In the genomic region with DNA sequence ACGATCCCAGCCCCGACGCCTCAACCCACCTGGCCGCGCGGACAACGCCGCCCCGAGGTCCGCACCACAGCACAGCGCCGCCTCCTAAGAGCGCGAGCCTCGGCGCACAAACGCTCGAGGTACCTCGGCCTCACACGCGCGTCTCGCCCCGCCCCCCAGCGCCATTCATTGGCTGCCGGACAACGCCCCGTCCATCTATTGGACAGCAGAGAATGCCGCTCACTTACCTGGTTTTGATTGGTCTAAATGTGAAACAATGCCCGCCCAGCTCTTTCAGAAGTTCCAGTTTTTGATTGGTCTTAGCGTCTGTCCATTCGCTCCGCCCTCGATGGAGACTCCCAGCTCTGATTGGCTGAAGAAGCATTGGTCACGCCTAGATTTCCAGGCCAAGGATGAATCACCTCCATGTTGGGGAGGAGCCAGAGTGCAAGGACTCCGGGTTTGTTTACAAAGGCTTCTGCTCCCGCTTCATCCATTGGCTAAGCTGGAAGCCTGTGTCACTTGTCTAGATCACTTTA, we compare ENCODE assay signal across 7 mouse cellular contexts. TPM values are rescaled to one million over a fixed set of nuclear protein-coding genes. Genes with fewer than 3 reads are reported as not detected.
DNase-seq lines count a peak whose midpoint lies in the region; ATAC-seq lines count a peak whose summit lies in the region.

A gene (minus strand): TSS at position 136 of the 518 bp plus-strand sequence.

- no peaks in the 10 kb centered on the region for H3K9me3 ChIP-seq in intestine, embryonic 16.5 days (ENCODE audit: control insufficient read depth, low read length)
- no peaks in the 10 kb centered on the region for H3K9me3 ChIP-seq in midbrain, embryonic 11.5 days (ENCODE audit: control insufficient read depth, low read length)

- peak within 1 kb of the TSS; percentile 85 for H3K27ac ChIP-seq in intestine, embryonic 16.5 days (ENCODE audit: low read length)
- H3K27ac ChIP-seq in midbrain, embryonic 11.5 days (ENCODE audit: low read depth, low read length) = peak within 1 kb of the TSS; percentile 49

- 0 out of 2 replicates have a peak, but pooled peaks cover 3% of the 10 kb centered on the region for H3K4me1 ChIP-seq in intestine, embryonic 16.5 days (ENCODE audit: control insufficient read depth, insufficient read depth, low read length)
- H3K4me1 ChIP-seq in midbrain, embryonic 11.5 days (ENCODE audit: control insufficient read depth, insufficient read depth, low read length) = peaks cover 3% of the 10 kb centered on the region; the same call in 1 of the 2 replicates

- no peaks in the 10 kb centered on the region for H3K36me3 ChIP-seq in intestine, embryonic 16.5 days (ENCODE audit: control insufficient read depth, insufficient read depth, low read length)
- no peaks in the 10 kb centered on the region for H3K36me3 ChIP-seq in midbrain, embryonic 11.5 days (ENCODE audit: control insufficient read depth, insufficient read depth, low read length)

- peak; percentile 99 for ATAC-seq in intestine, embryonic 16.5 days
- ATAC-seq in midbrain, embryonic 11.5 days (ENCODE audit: low FRiP score) = peak; percentile 99

- peak within 1 kb of the TSS; percentile 87 for H3K9ac ChIP-seq in intestine, embryonic 16.5 days (ENCODE audit: low read depth, low read length)
- H3K9ac ChIP-seq in midbrain, embryonic 11.5 days (ENCODE audit: low read length) = peak within 1 kb of the TSS; percentile 80

- under 1% methylated on average over 37 of the region's 37 CpGs for whole genome bisulfite sequencing in intestine, embryonic 16.5 days
- WGBS in midbrain, embryonic 11.5 days = under 1% methylated on average over 28 of the region's 37 CpGs

- intact Hi-C loops in left cerebral cortex, postnatal 36 days (cut with DNase I) = no loop called here

- peak within 1 kb of the TSS; percentile 93 for H3K4me2 ChIP-seq in intestine, embryonic 16.5 days (ENCODE audit: low read depth, low read length)
- H3K4me2 ChIP-seq in midbrain, embryonic 11.5 days = peak within 1 kb of the TSS; percentile 81

- H3K27me3 ChIP-seq in intestine, embryonic 16.5 days (replicated peaks; ENCODE audit: control insufficient read depth, insufficient read depth, low read length) = no peaks in the 10 kb centered on the region
- H3K27me3 ChIP-seq in midbrain, embryonic 11.5 days (ENCODE audit: control insufficient read depth, insufficient read depth, low read length) = no peaks in the 10 kb centered on the region

- DNase-seq in adrenal gland, adult 8-10 months = peak; percentile 99
- DNase-seq in embryo, embryonic 9.5 days (ENCODE audit: extremely low spot score) = peak; percentile 97
- peak; percentile 95 to 98 for DNase-seq in gastrocnemius, postnatal 4 days (ENCODE audit: low spot score in 2 of 2)
- DNase-seq in left cerebral cortex, postnatal 36 days (ENCODE audit: low spot score in 2 of 2) = peak; percentile 96 to 99
- peak; percentile 99 for DNase-seq in midbrain, embryonic 11.5 days (ENCODE audit: low spot score, missing footprints)
- DNase-seq in skeletal muscle tissue, adult 2 months (ENCODE audit: low read depth, low spot score) = peak; percentile 99

- H3K4me3 ChIP-seq in intestine, embryonic 16.5 days (ENCODE audit: low read length) = peak within 1 kb of the TSS; percentile 72
- H3K4me3 ChIP-seq in midbrain, embryonic 11.5 days (ENCODE audit: low read depth, low read length) = peak within 1 kb of the TSS; percentile 60

RNA-seq across cellular contexts. Expression of the gene that starts here (rescaled TPM):
- total RNA-seq in adrenal gland, adult 8-10 months (2022) = 10 to 100 TPM; 35.0 to 47.3 (median 40.5) TPM
- total RNA-seq in gastrocnemius, postnatal 4 days (2021) = 10 to 100 TPM; 32.6 to 32.7 TPM
- 12.7 and 13.4 TPM in 2 replicates for polyA plus RNA-seq in intestine, embryonic 16.5 days (2015; fragmentation: Nextera tagmentation; extraction: Ambion mirVana)
- total RNA-seq in left cerebral cortex, postnatal 36 days (2021) = 10 to 100 TPM; 55.0 to 56.6 TPM
- 19.7 and 23.9 TPM in 2 replicates for polyA plus RNA-seq in midbrain, embryonic 11.5 days (2014; fragmentation: Nextera tagmentation; extraction: Ambion mirVana)

Comparison
In these comparisons a context has a peak if more than half of its experiments do, and no peak if none do; other contexts are left out.
1. Peak in every context shown above with its lines: DNase-seq, ATAC-seq, H3K4me3 ChIP-seq and H3K27ac ChIP-seq.